ENCODE assay signal across 10 mouse cellular contexts in the genomic region with DNA sequence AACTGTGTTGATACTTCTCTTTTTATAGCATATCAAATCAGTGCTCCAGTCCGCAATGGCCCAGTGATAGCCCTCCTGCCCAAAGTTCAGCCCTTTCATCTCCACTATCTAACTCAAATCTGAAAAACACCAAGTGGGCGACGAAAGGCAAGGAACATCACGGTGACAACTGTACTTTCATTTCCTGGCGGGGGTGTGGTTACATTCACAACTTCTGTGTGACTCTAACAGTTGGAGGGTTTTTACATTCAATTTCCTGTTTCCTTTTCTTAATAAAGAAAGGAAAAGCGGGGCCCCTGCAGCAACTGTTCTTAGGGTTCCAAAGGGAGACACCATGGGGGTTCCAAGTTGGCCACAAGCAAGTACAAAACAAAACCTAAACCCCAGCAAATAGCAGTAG. TPM values are rescaled to one million over a fixed set of nuclear protein-coding genes. Genes with fewer than 3 reads are reported as not detected.
DNase-seq lines count a peak whose midpoint lies in the region; ATAC-seq and TF ChIP-seq lines count a peak whose summit lies in the region.
"Had no signal": no experiment of that assay in that cellular context is flagged by ENCODE, and none has a peak within 500 bp of the region (broad histone marks: within the 10 kb centered on the region; RNA-seq: fewer than 3 reads in every experiment).

No protein-coding gene starts in this region.

- no peak overlapping the region for H3K4me2 ChIP-seq in embryonic facial prominence, embryonic 14.5 days (ENCODE audit: low read depth, low read length)
- peak overlapping the region; percentile 47 for H3K4me2 ChIP-seq in liver, embryonic 12.5 days
- H3K4me2 ChIP-seq: neural tube, embryonic 12.5 days had no signal

- no peak for DNase-seq in embryonic facial prominence, embryonic 14.5 days (ENCODE audit: low spot score)
- DNase-seq in embryonic facial prominence, embryonic 10.5 days (ENCODE audit: low spot score), result no peak
- DNase-seq in T-cell, adult 2 months (ENCODE audit: low spot score), result peak; percentile 81
- no peak for DNase-seq in left cerebral cortex, postnatal 25 days (ENCODE audit: low spot score in 2 of 2)
- no peak for DNase-seq in layer of hippocampus, postnatal 10 days (ENCODE audit: low spot score in 2 of 2)
- DNase-seq in cerebellum, postnatal 10 days, result no peak
- DNase-seq: adrenal gland, postnatal 14 days had no signal

- no peak for TF ChIP-seq CTCF in small intestine, adult 2 months (IDR thresholded peaks at IDR 0.05; ENCODE audit: extremely low read depth, insufficient read length, insufficient replicate concordance, low read depth, low read length)

- no peaks in the 10 kb centered on the region for H3K9me3 ChIP-seq in embryonic facial prominence, embryonic 14.5 days (ENCODE audit: control insufficient read depth, low read length)
- H3K9me3 ChIP-seq in embryonic facial prominence, embryonic 10.5 days, result no peaks in the 10 kb centered on the region
- H3K9me3 ChIP-seq in liver, embryonic 12.5 days (replicated peaks), result no peaks in the 10 kb centered on the region
- H3K9me3 ChIP-seq: neural tube, embryonic 12.5 days had no signal

- H3K9ac ChIP-seq in embryonic facial prominence, embryonic 14.5 days (ENCODE audit: low read depth, low read length), result no peak overlapping the region
- no peak overlapping the region for H3K9ac ChIP-seq in liver, embryonic 12.5 days
- H3K9ac ChIP-seq: neural tube, embryonic 12.5 days had no signal

- peak overlapping the region; percentile 21; the same call in 1 of the 2 replicates for H3K27ac ChIP-seq in embryonic facial prominence, embryonic 14.5 days (replicated peaks; ENCODE audit: low read depth, low read length)
- no peak overlapping the region for H3K27ac ChIP-seq in embryonic facial prominence, embryonic 10.5 days (replicated peaks)
- H3K27ac ChIP-seq in liver, embryonic 12.5 days, result no peak overlapping the region
- H3K27ac ChIP-seq in small intestine, adult 2 months (ENCODE audit: insufficient read depth, low read depth, low read length), result peak overlapping the region; percentile 50
- H3K27ac ChIP-seq: neural tube, embryonic 12.5 days had no signal

- 54% methylated on average over 6 of the region's 6 CpGs for WGBS in embryonic facial prominence, embryonic 14.5 days
- 59% methylated on average over 6 of the region's 6 CpGs for WGBS in embryonic facial prominence, embryonic 10.5 days
- 10% methylated on average over 6 of the region's 6 CpGs for WGBS in liver, embryonic 12.5 days (ENCODE audit: insufficient replicate concordance)
- 15% methylated on average over 6 of the region's 6 CpGs for WGBS in small intestine, adult 2 months

- no peak for ATAC-seq in embryonic facial prominence, embryonic 14.5 days (ENCODE audit: low read depth)
- no peak for ATAC-seq in liver, embryonic 12.5 days

- no peak for TF ChIP-seq POLR2A in small intestine, adult 2 months (IDR thresholded peaks at IDR 0.05; ENCODE audit: low read depth, low read length)

- no peak overlapping the region for H3K4me3 ChIP-seq in embryonic facial prominence, embryonic 14.5 days (ENCODE audit: low read depth, low read length)
- no peak overlapping the region for H3K4me3 ChIP-seq in embryonic facial prominence, embryonic 10.5 days
- H3K4me3 ChIP-seq in liver, embryonic 12.5 days, result peak overlapping the region; percentile 16
- H3K4me3 ChIP-seq in small intestine, adult 2 months (ENCODE audit: low read depth, low read length), result peak overlapping the region; percentile 20; the same call in 1 of the 2 replicates
- H3K4me3 ChIP-seq: neural tube, embryonic 12.5 days had no signal

- H3K36me3 ChIP-seq in embryonic facial prominence, embryonic 14.5 days (ENCODE audit: control insufficient read depth, insufficient read depth, low read length), result no peaks in the 10 kb centered on the region
- H3K36me3 ChIP-seq in embryonic facial prominence, embryonic 10.5 days (replicated peaks), result no peaks in the 10 kb centered on the region
- no peaks in the 10 kb centered on the region for H3K36me3 ChIP-seq in liver, embryonic 12.5 days
- H3K36me3 ChIP-seq in small intestine, adult 2 months (ENCODE audit: control insufficient read depth, insufficient read depth, low read length), result no peaks in the 10 kb centered on the region
- H3K36me3 ChIP-seq: neural tube, embryonic 12.5 days had no signal

- intact Hi-C loops in left cerebral cortex, postnatal 25 days (cut with DNase I), result no loop called here

- peaks cover 10% of the 10 kb centered on the region; the same call in 1 of the 2 replicates for H3K4me1 ChIP-seq in embryonic facial prominence, embryonic 14.5 days (ENCODE audit: control insufficient read depth, insufficient read depth, low read length)
- H3K4me1 ChIP-seq in embryonic facial prominence, embryonic 10.5 days, result peaks cover 12% of the 10 kb centered on the region
- H3K4me1 ChIP-seq in liver, embryonic 12.5 days, result peaks cover 12% of the 10 kb centered on the region; the same call in 1 of the 2 replicates
- H3K4me1 ChIP-seq in small intestine, adult 2 months (ENCODE audit: control insufficient read depth, insufficient read depth, insufficient read length, low read length), result peaks cover 10% of the 10 kb centered on the region; the same call in 1 of the 2 replicates
- H3K4me1 ChIP-seq: neural tube, embryonic 12.5 days had no signal

- H3K27me3 ChIP-seq in embryonic facial prominence, embryonic 14.5 days (replicated peaks; ENCODE audit: control insufficient read depth, insufficient read depth, low read length), result no peaks in the 10 kb centered on the region
- no peaks in the 10 kb centered on the region for H3K27me3 ChIP-seq in embryonic facial prominence, embryonic 10.5 days (replicated peaks; ENCODE audit: low read depth, poor library complexity, severe bottlenecking)
- H3K27me3 ChIP-seq in liver, embryonic 12.5 days (replicated peaks), result peaks cover 20% of the 10 kb centered on the region
- no peaks in the 10 kb centered on the region for H3K27me3 ChIP-seq in small intestine, adult 2 months (ENCODE audit: control insufficient read depth, insufficient read depth, low read length)
- H3K27me3 ChIP-seq: neural tube, embryonic 12.5 days had no signal

RNA-seq across cellular contexts. Expression of gene Fos, which starts 29.0 kb away (rescaled TPM):
- polyA plus RNA-seq in embryonic facial prominence, embryonic 14.5 days (2014; fragmentation: Nextera tagmentation; extraction: Ambion mirVana), result 11.2 and 12.6 TPM in 2 replicates
- polyA plus RNA-seq in embryonic facial prominence, embryonic 10.5 days (2016; fragmentation: Nextera tagmentation; extraction: Ambion mirVana), result 1.4 and 1.8 TPM in 2 replicates
- polyA plus RNA-seq in liver, embryonic 12.5 days (2016; fragmentation: Nextera tagmentation; extraction: Ambion mirVana), result 1.4 and 1.5 TPM in 2 replicates
- polyA plus RNA-seq in small intestine, adult 2 months (2012; rRNA removed), result 103 and 283 TPM in 2 replicates
- 10 to 100 TPM; 47.2 to 55.9 TPM for total RNA-seq in left cerebral cortex, postnatal 25 days (2021)
- 1 to 10 TPM; 8.2 to 9.3 TPM for total RNA-seq in layer of hippocampus, postnatal 10 days (2021)

Comparison
In these comparisons a context has a peak if more than half of its experiments do, and no peak if none do; other contexts are left out.
1. H3K27ac ChIP-seq: peak in embryonic facial prominence, embryonic 14.5 days (single experiment) and small intestine, adult 2 months (single experiment); none in embryonic facial prominence, embryonic 10.5 days (single experiment) and liver, embryonic 12.5 days (single experiment).
2. H3K4me3 ChIP-seq: peak in liver, embryonic 12.5 days (single experiment) and small intestine, adult 2 months (single experiment); none in embryonic facial prominence, embryonic 14.5 days (single experiment) and embryonic facial prominence, embryonic 10.5 days (single experiment).